Mouse (Mus musculus) testis, adult 2 months (tissue): ENCODE results near the gene Nav2.

ENCODE experiments used
- CTCF ChIP-seq: fragments of 200-500 bp; IDR thresholded peaks from 2 replicates; pipeline ENCODE4 v1.5.1; 2012; ENCODE audit warnings: low read depth, mild to moderate bottlenecking, inconsistent platforms, low read length, moderate library complexity; ENCODE audit not compliant: control insufficient read depth, insufficient read depth, insufficient replicate concordance
- POLR2A ChIP-seq: fragments of 200-500 bp; IDR thresholded peaks from 2 replicates; pipeline ENCODE4 v1.6.1; 2012; ENCODE audit warnings: low read depth, mild to moderate bottlenecking, inconsistent platforms, low read length, moderate library complexity; ENCODE audit not compliant: control insufficient read depth

- TF ChIP-seq POLR2A (no peak), CTCF (no peak)
Measured at GRCm38 (mm10) chr7:48981013-48981412, 72.5 kb downstream of the Nav2 start.
